Mouse (Mus musculus): ENCODE measurements around the gene Rfng.

DNA sequence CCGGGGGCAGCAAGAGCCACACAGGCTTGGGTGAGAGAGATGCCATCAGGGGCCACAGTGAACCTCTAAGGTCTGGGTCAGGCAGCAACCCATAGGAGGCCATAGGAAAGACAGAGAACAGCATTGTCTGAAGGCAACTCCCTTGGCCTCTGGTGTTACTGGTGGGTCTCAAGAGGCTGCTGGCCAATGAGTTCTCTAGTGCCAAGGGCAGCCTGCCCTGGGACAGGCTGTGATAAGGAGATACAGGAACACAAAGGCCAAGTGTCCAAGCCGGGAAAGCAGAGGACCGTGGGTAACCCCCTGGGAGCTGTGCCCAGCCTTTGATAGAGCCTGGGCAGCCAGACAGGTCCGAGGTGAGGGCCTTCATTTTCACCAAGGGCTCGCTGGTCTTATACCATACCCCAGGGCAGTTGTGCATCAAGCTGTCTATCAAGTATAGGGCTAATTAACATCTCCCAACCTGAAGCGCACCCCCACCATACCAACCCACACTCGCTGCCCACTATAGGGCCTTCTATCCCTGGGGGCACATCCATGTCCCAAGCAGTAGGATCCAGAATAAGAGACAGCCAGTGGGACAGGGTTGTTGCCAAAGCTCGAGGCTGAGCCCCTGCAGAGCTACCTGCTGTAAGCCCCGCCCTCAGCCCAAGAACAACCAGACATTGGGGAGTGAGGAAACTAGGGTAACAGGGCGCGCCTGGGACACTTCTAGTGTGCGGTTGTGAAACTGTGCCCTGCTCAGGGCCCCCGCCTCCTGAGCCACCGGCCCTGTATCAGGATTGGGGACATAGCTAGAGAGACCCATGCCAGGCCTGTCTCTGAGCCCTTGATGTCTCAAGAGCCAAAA is 37.3 kb upstream of the Rfng start:
- TF ChIP-seq CTCF (IDR thresholded peaks at IDR 0.05; ENCODE audit: insufficient read depth, low read length) (no peak), POLR2A (IDR thresholded peaks at IDR 0.05; ENCODE audit: borderline replicate concordance, extremely low read depth, low read depth, low read length) (no peak)

All from lung, adult 2 months (tissue).